ENCODE assay signal across 19 mouse cellular contexts in the genomic region with DNA sequence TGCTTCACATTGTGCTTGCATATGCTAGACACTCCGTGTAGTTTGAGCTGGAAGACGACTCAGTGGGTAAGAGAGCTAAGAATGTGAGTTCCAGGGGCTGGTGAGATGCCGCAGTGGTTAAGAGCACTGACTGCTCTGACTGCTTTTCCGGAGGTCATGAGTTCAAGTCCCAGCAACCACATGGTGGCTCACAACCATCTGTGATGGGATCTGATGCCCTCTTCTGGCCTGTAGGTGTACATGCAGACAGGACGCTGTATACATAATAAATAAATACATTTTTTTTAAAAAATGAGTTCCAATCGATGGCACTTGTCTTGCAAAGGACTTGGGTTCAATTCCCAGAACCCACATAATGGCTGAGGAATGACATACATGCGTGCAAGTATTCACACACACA. TPM values are rescaled to one million over a fixed set of nuclear protein-coding genes. Genes with fewer than 3 reads are reported as not detected.
A peak's percentile ranks its signal among the peaks of the same experiment; 100 is the strongest.
DNase-seq lines count a peak whose midpoint lies in the region; ATAC-seq and TF ChIP-seq lines count a peak whose summit lies in the region.
"Had no signal": no experiment of that assay in that cellular context is flagged by ENCODE, and none has a peak within 500 bp of the region (broad histone marks: within the 10 kb centered on the region; RNA-seq: fewer than 3 reads in every experiment).

No protein-coding gene starts in this region.

- no peak overlapping the region for H3K4me2 ChIP-seq in kidney, postnatal 0 days (ENCODE audit: low read length)
- H3K4me2 ChIP-seq in lung, postnatal 0 days (replicated peaks; ENCODE audit: low read depth, low read length): no peak overlapping the region
- H3K4me2 ChIP-seq: embryonic facial prominence, embryonic 12.5 days; heart, embryonic 11.5 days; liver, embryonic 13.5 days; lung, embryonic 15.5 days had no signal

- H3K4me1 ChIP-seq in kidney, postnatal 0 days (replicated peaks; ENCODE audit: insufficient read depth, low read length): no peaks in the 10 kb centered on the region
- no peaks in the 10 kb centered on the region for H3K4me1 ChIP-seq in lung, postnatal 0 days (ENCODE audit: insufficient read depth, low read depth, low read length)
- H3K4me1 ChIP-seq: embryonic facial prominence, embryonic 12.5 days had no signal

- no peaks in the 10 kb centered on the region for H3K27me3 ChIP-seq in kidney, postnatal 0 days (ENCODE audit: insufficient read depth, low read length)
- no peaks in the 10 kb centered on the region for H3K27me3 ChIP-seq in lung, postnatal 0 days (replicated peaks; ENCODE audit: insufficient read depth, low read length)
- H3K27me3 ChIP-seq: embryonic facial prominence, embryonic 12.5 days; lung, embryonic 15.5 days had no signal

- no peak overlapping the region for H3K4me3 ChIP-seq in gastrocnemius, adult 2 months
- H3K4me3 ChIP-seq in kidney, postnatal 0 days (replicated peaks; ENCODE audit: low read depth, low read length): no peak overlapping the region
- H3K4me3 ChIP-seq in lung, postnatal 0 days (ENCODE audit: low read depth, low read length): no peak overlapping the region
- H3K4me3 ChIP-seq: embryonic facial prominence, embryonic 12.5 days; limb, embryonic 10.5 days; liver, embryonic 13.5 days; lung, embryonic 15.5 days had no signal

- DNase-seq in gastrocnemius, adult 2 months: no peak
- DNase-seq in gastrocnemius, adult 18-20 months (ENCODE audit: low spot score): no peak
- DNase-seq in kidney, postnatal 0 days (ENCODE audit: low spot score): no peak
- DNase-seq in kidney, adult 18-20 months: no peak
- no peak for DNase-seq in lung, postnatal 0 days (ENCODE audit: low spot score)
- no peak for DNase-seq in lung, postnatal 10 days
- peak; percentile 28 for DNase-seq in induced T-regulatory cell, adult 2 months (ENCODE audit: low read depth)
- DNase-seq in urinary bladder, postnatal 25 days (ENCODE audit: low spot score): no peak

- TF ChIP-seq CTCF in gastrocnemius, adult 2 months (IDR thresholded peaks at IDR 0.05): peak; percentile 33
- TF ChIP-seq CTCF in kidney, postnatal 0 days (IDR thresholded peaks at IDR 0.05; ENCODE audit: low read depth): peak; percentile 49
- peak; percentile 29 for TF ChIP-seq CTCF in lung, postnatal 0 days (IDR thresholded peaks at IDR 0.05)

- TF ChIP-seq EP300 in lung, postnatal 0 days (IDR thresholded peaks at IDR 0.05): no peak

- no peak overlapping the region for H3K9ac ChIP-seq in kidney, postnatal 0 days (ENCODE audit: low read depth, low read length)
- H3K9ac ChIP-seq in lung, postnatal 0 days (replicated peaks; ENCODE audit: low read depth): no peak overlapping the region
- H3K9ac ChIP-seq: embryonic facial prominence, embryonic 12.5 days; liver, embryonic 13.5 days; lung, embryonic 15.5 days had no signal

- ATAC-seq in kidney, postnatal 0 days (replicated peaks; ENCODE audit: low FRiP score, low read depth): no peak
- no peak for ATAC-seq in lung, postnatal 0 days
- ATAC-seq: inflammation-experienced regulatory T-cells, adult 6 months had no signal

- 84% methylated on average over 7 of the region's 7 CpGs for WGBS in kidney, postnatal 0 days
- 78% methylated on average over 7 of the region's 7 CpGs for WGBS in lung, postnatal 0 days

- H3K36me3 ChIP-seq in kidney, postnatal 0 days (ENCODE audit: insufficient read depth, low read length): no peaks in the 10 kb centered on the region
- H3K36me3 ChIP-seq in lung, postnatal 0 days (ENCODE audit: insufficient read depth, low read length): no peaks in the 10 kb centered on the region
- H3K36me3 ChIP-seq: embryonic facial prominence, embryonic 12.5 days; limb, embryonic 10.5 days; liver, embryonic 13.5 days; lung, embryonic 15.5 days had no signal

- no peaks in the 10 kb centered on the region for H3K9me3 ChIP-seq in kidney, postnatal 0 days (replicated peaks; ENCODE audit: low read length)
- H3K9me3 ChIP-seq in lung, postnatal 0 days (ENCODE audit: low read length): no peaks in the 10 kb centered on the region
- H3K9me3 ChIP-seq: embryonic facial prominence, embryonic 12.5 days; limb, embryonic 10.5 days; liver, embryonic 13.5 days; lung, embryonic 15.5 days had no signal

- intact Hi-C loops in gastrocnemius, adult 2 months (cut with DNase I): no loop called here

- H3K27ac ChIP-seq in gastrocnemius, adult 2 months: no peak overlapping the region
- no peak overlapping the region for H3K27ac ChIP-seq in kidney, postnatal 0 days
- H3K27ac ChIP-seq in lung, postnatal 0 days (ENCODE audit: low read length): no peak overlapping the region
- H3K27ac ChIP-seq: embryonic facial prominence, embryonic 12.5 days; limb, embryonic 10.5 days; liver, embryonic 13.5 days; lung, embryonic 15.5 days; macrophage had no signal

RNA-seq across cellular contexts. Expression of a gene that starts 3.7 kb away (rescaled TPM):
- total RNA-seq in gastrocnemius, adult 2 months (2021): under 1 TPM; 0.38 to 0.56 TPM
- under 1 TPM; 0.46 to 0.55 TPM for total RNA-seq in gastrocnemius, adult 18-20 months (2021)
- not detected in 2 replicates for polyA plus RNA-seq in kidney, postnatal 0 days (2015; fragmentation: Nextera tagmentation; extraction: Ambion mirVana)
- polyA plus RNA-seq in lung, postnatal 0 days (2015; fragmentation: Nextera tagmentation; extraction: Ambion mirVana): 0.06 and 0.19 TPM in 2 replicates
- polyA plus RNA-seq: C2C12; embryonic facial prominence, embryonic 12.5 days; forebrain, embryonic 11.5 days; heart, embryonic 11.5 days; hindbrain, embryonic 11.5 days; inflammation-experienced regulatory T-cells, adult 6 months; kidney, embryonic 14.5 days; limb, embryonic 10.5 days; liver, embryonic 13.5 days; macrophage had no signal

RNA-seq across cellular contexts. Expression of a gene that starts 24.6 kb away (rescaled TPM):
- total RNA-seq in gastrocnemius, adult 2 months (2021): 10 to 100 TPM; 16.5 to 17.8 TPM
- total RNA-seq in gastrocnemius, adult 18-20 months (2021): 10 to 100 TPM; 17.4 to 22.5 TPM
- polyA plus RNA-seq in kidney, postnatal 0 days (2015; fragmentation: Nextera tagmentation; extraction: Ambion mirVana): 47.4 and 49.3 TPM in 2 replicates
- polyA plus RNA-seq in lung, postnatal 0 days (2015; fragmentation: Nextera tagmentation; extraction: Ambion mirVana): 51.8 and 56.3 TPM in 2 replicates

RNA-seq across cellular contexts. Expression of a gene that starts 38.7 kb away (rescaled TPM):
- under 1 TPM in 1 of 2 experiments, not detected in 1; 0.17 TPM for total RNA-seq in gastrocnemius, adult 2 months (2021)
- under 1 TPM; 0.07 to 0.14 TPM for total RNA-seq in gastrocnemius, adult 18-20 months (2021)
- 0.38 and 0.42 TPM in 2 replicates for polyA plus RNA-seq in kidney, postnatal 0 days (2015; fragmentation: Nextera tagmentation; extraction: Ambion mirVana)
- 2.9 and 3.0 TPM in 2 replicates for polyA plus RNA-seq in lung, postnatal 0 days (2015; fragmentation: Nextera tagmentation; extraction: Ambion mirVana)
